Mouse (Mus musculus): ENCODE data around the gene Spred3. TPM values are rescaled to one million over a fixed set of nuclear protein-coding genes. Genes with fewer than 3 reads are reported as not detected.
A peak's percentile ranks its signal among the peaks of the same experiment; 100 is the strongest.

The Spred3 gene
- total RNA-seq, 1 experiment from 2014 or later: 6.9 TPM

GRCm38 (mm10) chr7:29128725-29129124 lies 41.5 kb downstream of the Spred3 start:
- DNase-seq: no peak

GRCm38 (mm10) chr7:29126173-29126915 lies 43.9 kb downstream of the Spred3 start:
- peak; percentile 78 for DNase-seq

- peak; percentile 87 for DNase-seq
These were observed 45.2 kb downstream of the Spred3 start, which contains the start of gene Ryr1 for GRCm38 (mm10) chr7:29124970-29125369. Gene Ryr1, minus strand, starts transcription at chr7:29125179.

- DNase-seq: no peak
These were observed 46.5 kb downstream of the Spred3 start for GRCm38 (mm10) chr7:29123531-29124358.

GRCm38 (mm10) chr7:29122821-29123220 lies 47.4 kb downstream of the Spred3 start:
- DNase-seq: no peak

GRCm38 (mm10) chr7:29119526-29119925 lies 50.7 kb downstream of the Spred3 start:
- no peak for DNase-seq

GRCm38 (mm10) chr7:29118142-29118851 lies 51.9 kb downstream of the Spred3 start:
- DNase-seq: no peak

GRCm38 (mm10) chr7:29108992-29109955 lies 60.9 kb downstream of the Spred3 start:
- peak; percentile 70 for DNase-seq

Other genes with a start within 250 kb of the Spred3 start
- 271 and 282 TPM in 2 replicates for gene Actn4, start 208.1 kb downstream of the Spred3 start, total RNA-seq (2021)
- 233 and 240 TPM in 2 replicates for gene Eif3k, start 188.5 kb downstream of the Spred3 start, total RNA-seq (2021)
- 1.8 and 7.9 TPM in 2 replicates for gene Map4k1, start 188.4 kb downstream of the Spred3 start, total RNA-seq (2021)
- gene Ryr1, start 45.2 kb downstream of the Spred3 start, total RNA-seq (2021): 0.11 and 0.19 TPM in 2 replicates
- gene Rasgrp4, start 35.6 kb downstream of the Spred3 start, total RNA-seq (2021): 1.8 and 2.2 TPM in 2 replicates
- 8.0 and 15.8 TPM in 2 replicates for gene Fam98c, start 14.2 kb downstream of the Spred3 start, total RNA-seq (2021)
- 1.1 and 1.2 TPM in 2 replicates for gene Ggn, start 201 bp downstream of the Spred3 start, total RNA-seq (2021)
- gene Psmd8, start 10.3 kb upstream of the Spred3 start, total RNA-seq (2021): 212 and 215 TPM in 2 replicates
- 0.63 and 0.79 TPM in 2 replicates for gene Catsperg1, start 43.6 kb upstream of the Spred3 start, total RNA-seq (2021)
- 3.0 and 4.1 TPM in 2 replicates for gene Kcnk6, start 62.1 kb upstream of the Spred3 start, total RNA-seq (2021)
- 77.1 and 81.0 TPM in 2 replicates for gene Yif1b, start 67.9 kb upstream of the Spred3 start, total RNA-seq (2021)
- gene 2200002D01Rik, start 78.1 kb upstream of the Spred3 start, total RNA-seq (2021): 2.4 and 2.7 TPM in 2 replicates
- gene Spint2, start 111.5 kb upstream of the Spred3 start, total RNA-seq (2021): 29.0 and 31.5 TPM in 2 replicates
- gene Ppp1r14a, start 118.9 kb upstream of the Spred3 start, total RNA-seq (2021): 10.9 and 12.4 TPM in 2 replicates
- gene Dpf1, start 133.5 kb upstream of the Spred3 start, total RNA-seq (2021): 1.8 and 2.4 TPM in 2 replicates